Mouse (Mus musculus) midbrain, embryonic 13.5 days (tissue): ENCODE results near the gene Magi3. TPM values are rescaled to one million over a fixed set of nuclear protein-coding genes. Genes with fewer than 3 reads are reported as not detected.
A peak's percentile ranks its signal among the peaks of the same experiment; 100 is the strongest.

Source experiments
- ATAC-seq: fragments of 200-750 bp; cut with Nextera tagmentation; 2 replicates; pipeline ENCODE4 v1.8.0; 2017; ENCODE audit warnings: mild to moderate bottlenecking, moderate TSS enrichment, moderate library complexity
- H3K27ac ChIP-seq: fragments of 300-500 bp; sonication (generic); 2 replicates; pipeline ENCODE4 v1.5.1; 2015; ENCODE audit warnings: inconsistent platforms, mild to moderate bottlenecking, moderate library complexity
- H3K27me3 ChIP-seq: fragments of 300-500 bp; sonication (generic); 2 replicates; pipeline ENCODE4 v1.6.1; 2015; ENCODE audit warnings: mild to moderate bottlenecking, inconsistent platforms
- H3K36me3 ChIP-seq: fragments of 300-500 bp; sonication (generic); 2 replicates; pipeline ENCODE4 v1.6.1; 2015; ENCODE audit warnings: mild to moderate bottlenecking, inconsistent platforms
- H3K4me1 ChIP-seq: fragments of 300-500 bp; sonication (generic); replicated peaks from 2 replicates; pipeline ENCODE4 v1.6.1; 2015; ENCODE audit warnings: inconsistent platforms
- H3K4me2 ChIP-seq: fragments of 300-500 bp; sonication (generic); replicated peaks from 2 replicates; pipeline ENCODE4 v1.6.1; 2015; ENCODE audit warnings: moderate library complexity, mild to moderate bottlenecking, inconsistent platforms
- H3K4me3 ChIP-seq: fragments of 300-500 bp; sonication (generic); replicated peaks from 2 replicates; pipeline ENCODE4 v1.5.1; 2015; ENCODE audit warnings: mild to moderate bottlenecking, inconsistent platforms
- H3K9ac ChIP-seq: fragments of 300-500 bp; sonication (generic); replicated peaks from 2 replicates; pipeline ENCODE4 v1.6.1; 2015; ENCODE audit warnings: mild to moderate bottlenecking, inconsistent platforms
- H3K9me3 ChIP-seq: fragments of 300-500 bp; sonication (generic); 2 replicates; pipeline ENCODE4 v1.6.1; 2016; ENCODE audit warnings: mild to moderate bottlenecking, inconsistent platforms
- WGBS: fragments of 180-500 bp; shearing (Covaris S2); methylation state at CpG from one replicate; pipeline ENCODE4 v1.1.7; 2015; 5-methylcytosine and 5-hydroxymethylcytosine counted together
- polyA plus RNA-seq: library from polyadenylated mRNA; unstranded; fragments of >200 nt; fragmentation: Nextera tagmentation; extraction: Ambion mirVana; gene quantifications from 2 replicates; pipeline ENCODE4 v1.2.1, GENCODE M21; 2015

Gene Magi3
- polyA plus RNA-seq, 1 experiment from 2014 or later: 5.1 TPM

- Histone ChIP-seq H3K9ac (no peak overlapping the region), H3K36me3 (peaks cover 44% of the 10 kb centered on the region), H3K9me3 (no peaks in the 10 kb centered on the region), H3K4me1 (no peaks in the 10 kb centered on the region), H3K4me2 (no peak overlapping the region), H3K27me3 (no peaks in the 10 kb centered on the region), H3K4me3 (no peak overlapping the region), H3K27ac (no peak overlapping the region)
- 45% methylated on average over 3 of the region's 3 CpGs for WGBS
- ATAC-seq: no peak
Observed at GRCm38 (mm10) chr3:104017931-104018330, 202.2 kb downstream of the Magi3 start.

GRCm38 (mm10) chr3:104011972-104012371 is 208.2 kb downstream of the Magi3 start:
- ATAC-seq: no peak
- WGBS: 92% methylated on average over 2 of the region's 2 CpGs
- no peak overlapping the region for H3K9ac ChIP-seq

GRCm38 (mm10) chr3:104009924-104010662 is 210.1 kb downstream of the Magi3 start:
- Histone ChIP-seq H3K9me3 (no peaks in the 10 kb centered on the region), H3K9ac (no peak overlapping the region), H3K27ac (no peak overlapping the region), H3K36me3 (peaks cover 36% of the 10 kb centered on the region), H3K4me2 (no peak overlapping the region), H3K27me3 (no peaks in the 10 kb centered on the region), H3K4me1 (no peaks in the 10 kb centered on the region), H3K4me3 (no peak overlapping the region)
- no peak for ATAC-seq
- WGBS: 94% methylated on average over 5 of the region's 5 CpGs

More at GRCm38 (mm10) chr3:104011972-104012371, 208.2 kb downstream of the Magi3 start:
- Histone ChIP-seq H3K4me2 (no peak overlapping the region), H3K36me3 (peaks cover 34% of the 10 kb centered on the region), H3K4me1 (no peaks in the 10 kb centered on the region), H3K27me3 (no peaks in the 10 kb centered on the region), H3K9me3 (no peaks in the 10 kb centered on the region), H3K27ac (no peak overlapping the region), H3K4me3 (no peak overlapping the region)

DNA sequence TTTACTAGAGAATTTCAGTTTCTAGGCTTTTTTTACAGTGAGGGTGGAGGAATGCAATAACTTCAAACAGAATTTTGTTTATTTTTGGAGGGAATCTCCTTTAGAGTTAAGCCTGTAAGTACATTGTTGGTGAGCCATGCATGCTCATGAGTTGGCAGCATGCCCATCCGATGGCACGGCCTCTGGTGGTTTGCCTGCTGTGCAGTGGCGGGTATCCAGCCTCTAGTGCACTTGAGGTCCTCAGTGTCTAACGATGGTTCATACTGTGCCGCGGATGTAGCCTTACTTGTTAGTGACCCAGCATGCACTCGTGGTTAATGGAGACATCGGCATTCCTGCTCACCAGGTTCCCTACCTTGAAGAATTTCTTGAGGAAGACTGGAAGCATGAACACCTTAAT is 212.7 kb downstream of the Magi3 start:
- H3K27me3 ChIP-seq: no peaks in the 10 kb centered on the region
- peak; percentile 50; the same call in 1 of the 2 replicates for ATAC-seq
- 77% methylated on average over 8 of the region's 8 CpGs for WGBS

DNA sequence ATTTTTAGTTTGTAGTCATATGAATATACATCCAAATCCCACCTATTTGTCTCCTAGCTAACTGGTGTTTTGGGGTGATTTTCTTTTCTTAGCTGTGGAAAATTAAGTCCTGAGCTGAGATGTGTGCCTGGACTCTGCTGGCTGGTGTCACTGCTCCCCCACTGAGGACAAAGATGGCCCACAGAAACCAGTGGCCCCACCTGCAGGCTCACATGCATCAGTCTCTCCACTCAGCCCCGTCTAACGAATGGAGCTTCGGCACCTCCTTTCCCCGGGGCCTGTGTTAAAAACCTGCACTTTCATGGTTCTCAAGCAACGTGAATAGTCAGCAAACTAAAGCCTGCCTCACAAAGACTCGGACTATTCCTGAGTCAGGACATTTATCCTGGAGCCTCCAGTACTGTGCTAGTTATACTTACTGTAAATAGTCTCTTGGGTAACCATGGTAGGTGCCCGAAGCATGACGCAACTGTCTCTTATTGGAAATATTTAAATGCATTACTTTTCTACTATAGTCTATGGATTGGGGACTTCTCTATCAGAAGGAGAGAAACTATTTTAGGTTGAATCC is 213.2 kb downstream of the Magi3 start:
- no peaks in the 10 kb centered on the region for H3K4me1 ChIP-seq
- H3K9ac ChIP-seq: no peak overlapping the region
- ATAC-seq: no peak
- no peak overlapping the region for H3K4me2 ChIP-seq
- H3K27ac ChIP-seq: 0 out of 2 replicates have a peak overlapping the region, but pooled peaks have one; percentile 4
- H3K36me3 ChIP-seq: peaks cover 52% of the 10 kb centered on the region
- H3K9me3 ChIP-seq: no peaks in the 10 kb centered on the region
- H3K27me3 ChIP-seq: no peaks in the 10 kb centered on the region
- no peak overlapping the region for H3K4me3 ChIP-seq
- 85% methylated on average over 8 of the region's 8 CpGs for WGBS

More for the DNA sequence above, 212.7 kb downstream of the Magi3 start:
- Histone ChIP-seq H3K4me2 (no peak overlapping the region), H3K4me3 (no peak overlapping the region), H3K9me3 (no peaks in the 10 kb centered on the region), H3K4me1 (no peaks in the 10 kb centered on the region), H3K27ac (no peak overlapping the region), H3K36me3 (peaks cover 47% of the 10 kb centered on the region), H3K9ac (no peak overlapping the region)

- 96% methylated on average over 4 of the region's 4 CpGs for WGBS
Observed at GRCm38 (mm10) chr3:103998724-103999123, 221.4 kb downstream of the Magi3 start.

GRCm38 (mm10) chr3:103991271-103991670 is 228.9 kb downstream of the Magi3 start:
- no peak for ATAC-seq
- no peak overlapping the region for H3K4me3 ChIP-seq
- WGBS: 95% methylated on average over 3 of the region's 3 CpGs
- no peak overlapping the region for H3K9ac ChIP-seq
- H3K4me2 ChIP-seq: no peak overlapping the region
- H3K9me3 ChIP-seq: no peaks in the 10 kb centered on the region
- H3K4me1 ChIP-seq: no peaks in the 10 kb centered on the region
- peaks cover 81% of the 10 kb centered on the region for H3K36me3 ChIP-seq
- no peaks in the 10 kb centered on the region for H3K27me3 ChIP-seq
- H3K27ac ChIP-seq: no peak overlapping the region

More at GRCm38 (mm10) chr3:103998724-103999123, 221.4 kb downstream of the Magi3 start:
- Histone ChIP-seq H3K36me3 (peaks cover 78% of the 10 kb centered on the region), H3K27ac (no peak overlapping the region), H3K4me3 (no peak overlapping the region), H3K9ac (no peak overlapping the region), H3K9me3 (no peaks in the 10 kb centered on the region), H3K27me3 (no peaks in the 10 kb centered on the region), H3K4me1 (no peaks in the 10 kb centered on the region), H3K4me2 (no peak overlapping the region)
- ATAC-seq: no peak

- H3K36me3 ChIP-seq: peaks cover 79% of the 10 kb centered on the region
- no peak for ATAC-seq
- WGBS: 94% methylated on average over 4 of the region's 4 CpGs
Observed at GRCm38 (mm10) chr3:103989352-103989751, 230.8 kb downstream of the Magi3 start.

GRCm38 (mm10) chr3:103987831-103988432 is 232.2 kb downstream of the Magi3 start:
- Histone ChIP-seq H3K4me3 (no peak overlapping the region), H3K27ac (no peak overlapping the region), H3K4me1 (no peaks in the 10 kb centered on the region), H3K9ac (no peak overlapping the region), H3K36me3 (peaks cover 79% of the 10 kb centered on the region), H3K4me2 (no peak overlapping the region), H3K9me3 (no peaks in the 10 kb centered on the region), H3K27me3 (no peaks in the 10 kb centered on the region)
- ATAC-seq: no peak
- WGBS: 62% methylated on average over 5 of the region's 5 CpGs

More at GRCm38 (mm10) chr3:103989352-103989751, 230.8 kb downstream of the Magi3 start:
- H3K4me2 ChIP-seq: no peak overlapping the region
- no peak overlapping the region for H3K9ac ChIP-seq
- H3K4me3 ChIP-seq: no peak overlapping the region
- H3K4me1 ChIP-seq: no peaks in the 10 kb centered on the region
- no peak overlapping the region for H3K27ac ChIP-seq
- no peaks in the 10 kb centered on the region for H3K9me3 ChIP-seq
- H3K27me3 ChIP-seq: no peaks in the 10 kb centered on the region

- ATAC-seq: no peak
- Histone ChIP-seq H3K27me3 (no peaks in the 10 kb centered on the region), H3K4me3 (no peak overlapping the region), H3K36me3 (peaks cover 74% of the 10 kb centered on the region), H3K4me1 (no peaks in the 10 kb centered on the region), H3K4me2 (no peak overlapping the region), H3K9ac (no peak overlapping the region), H3K9me3 (no peaks in the 10 kb centered on the region), H3K27ac (no peak overlapping the region)
- WGBS: 95% methylated on average over 2 of the region's 2 CpGs
Observed at GRCm38 (mm10) chr3:103985194-103985593, 235.0 kb downstream of the Magi3 start.

DNA sequence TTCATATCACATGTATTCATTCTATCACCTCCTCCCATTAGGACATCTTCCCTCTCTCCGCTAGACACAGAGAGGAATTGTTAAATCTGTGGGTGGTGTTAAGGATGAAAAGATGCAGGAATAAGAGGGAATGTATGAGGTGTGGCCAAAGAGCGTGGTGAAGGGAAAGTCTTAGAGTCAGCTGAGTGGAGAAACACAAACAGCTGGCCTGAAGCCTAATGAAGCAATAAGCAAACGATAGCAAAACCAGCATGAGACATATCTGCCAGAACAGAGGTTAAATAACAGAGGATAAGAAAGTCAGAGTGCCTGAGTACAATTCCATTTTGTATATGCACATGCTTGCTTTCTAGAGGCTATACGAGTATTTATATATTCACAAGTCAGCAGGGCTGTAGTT is 235.6 kb downstream of the Magi3 start:
- H3K27me3 ChIP-seq: no peaks in the 10 kb centered on the region
- no peak overlapping the region for H3K4me2 ChIP-seq
- H3K4me1 ChIP-seq: no peaks in the 10 kb centered on the region
- H3K36me3 ChIP-seq: peaks cover 69% of the 10 kb centered on the region
- H3K9me3 ChIP-seq: no peaks in the 10 kb centered on the region
- H3K4me3 ChIP-seq: no peak overlapping the region
- ATAC-seq: no peak
- no peak overlapping the region for H3K27ac ChIP-seq
- 78% methylated on average over 4 of the region's 4 CpGs for WGBS
- H3K9ac ChIP-seq: no peak overlapping the region

DNA sequence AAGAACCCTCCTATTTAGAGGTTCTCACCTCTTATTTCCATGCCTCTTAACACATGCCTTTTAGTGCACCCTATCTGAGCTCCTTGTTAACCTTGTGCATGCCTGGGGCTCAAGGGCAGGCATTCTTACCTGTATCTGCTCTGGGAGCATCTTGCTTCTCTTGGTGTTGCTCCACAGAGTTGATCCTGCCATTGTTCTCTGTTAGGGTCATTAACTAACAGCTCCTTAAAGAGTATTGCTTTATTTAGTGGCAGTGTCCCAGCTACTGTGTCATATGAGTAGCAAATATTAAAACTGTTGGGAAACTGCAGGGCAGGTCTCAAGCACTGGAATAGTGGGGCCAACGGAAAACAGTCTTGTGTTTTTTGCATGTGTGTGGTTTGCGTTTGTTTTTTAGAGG is 249.0 kb downstream of the Magi3 start:
- no peak for ATAC-seq
- Histone ChIP-seq H3K4me3 (no peak overlapping the region), H3K27ac (no peak overlapping the region), H3K36me3 (peaks cover 23% of the 10 kb centered on the region), H3K9me3 (no peaks in the 10 kb centered on the region), H3K4me2 (no peak overlapping the region), H3K27me3 (no peaks in the 10 kb centered on the region), H3K9ac (no peak overlapping the region), H3K4me1 (peaks cover 31% of the 10 kb centered on the region)
- 100% methylated on average over 2 of the region's 2 CpGs for WGBS
